Mouse (Mus musculus) liver, adult 2 months (tissue): ENCODE measurements at regions not wholly inside any gene's neighbourhood (a gene's known extent, or its start where the extent isn't known, plus 50 kb on each side); places are given as distances from the start of the nearest gene placed in this dataset.

Source experiments
- DNase-seq: peaks from one replicate; pipeline ENCODE4 v3.0.0-alpha.2; 2011; ENCODE audit warnings: low read depth, low spot score; ENCODE audit errors: extremely low read depth
- H3K27ac ChIP-seq: fragments of 200-500 bp; replicated peaks from 2 replicates; pipeline ENCODE4 v1.5.1; 2012; ENCODE audit warnings: low read depth, mild to moderate bottlenecking, control low read depth, inconsistent platforms, low read length; ENCODE audit not compliant: insufficient read depth
- H3K27me3 ChIP-seq: fragments of 200-500 bp; 2 replicates; pipeline ENCODE4 v1.6.1; 2012; ENCODE audit warnings: mild to moderate bottlenecking, moderate library complexity, low read length, inconsistent platforms; ENCODE audit not compliant: control insufficient read depth, insufficient read depth
- H3K36me3 ChIP-seq: fragments of 200-500 bp; 2 replicates; pipeline ENCODE4 v1.6.1; 2012; ENCODE audit warnings: low read length, inconsistent platforms; ENCODE audit not compliant: control insufficient read depth, insufficient read depth
- H3K4me1 ChIP-seq: fragments of 200-500 bp; 2 replicates; pipeline ENCODE4 v1.6.1; 2011; ENCODE audit warnings: low read length; ENCODE audit not compliant: control insufficient read depth, insufficient read depth
- H3K4me3 ChIP-seq: fragments of 200-500 bp; 2 replicates; pipeline ENCODE4 v1.5.1; 2011; ENCODE audit warnings: low read depth, mild to moderate bottlenecking, control low read depth, low read length, moderate library complexity; ENCODE audit not compliant: insufficient read depth
- H3K79me2 ChIP-seq: fragments of 200-500 bp; 2 replicates; pipeline ENCODE4 v1.6.1; 2012; ENCODE audit warnings: inconsistent platforms, mild to moderate bottlenecking, low read length, moderate library complexity; ENCODE audit not compliant: control insufficient read depth, insufficient read depth
- H3K9ac ChIP-seq: fragments of 200-500 bp; 2 replicates; pipeline ENCODE4 v1.6.1; 2012; ENCODE audit warnings: low read depth, mild to moderate bottlenecking, control low read depth, inconsistent platforms, low read length
- CTCF ChIP-seq: fragments of 200-500 bp; IDR thresholded peaks from 2 replicates; pipeline ENCODE4 v1.5.1; 2011; ENCODE audit warnings: low read depth, low read length, control low read depth
- POLR2A ChIP-seq: fragments of 200-500 bp; IDR thresholded peaks from 2 replicates; pipeline ENCODE4 v1.6.1; 2011; ENCODE audit warnings: low read length, control low read depth; ENCODE audit not compliant: insufficient read depth; ENCODE audit errors: extremely low read depth
- WGBS: fragments of 180-500 bp; shearing (Covaris S2); methylation state at CpG from one replicate; pipeline ENCODE4 v1.1.7; 2018; 5-methylcytosine and 5-hydroxymethylcytosine counted together

DNA sequence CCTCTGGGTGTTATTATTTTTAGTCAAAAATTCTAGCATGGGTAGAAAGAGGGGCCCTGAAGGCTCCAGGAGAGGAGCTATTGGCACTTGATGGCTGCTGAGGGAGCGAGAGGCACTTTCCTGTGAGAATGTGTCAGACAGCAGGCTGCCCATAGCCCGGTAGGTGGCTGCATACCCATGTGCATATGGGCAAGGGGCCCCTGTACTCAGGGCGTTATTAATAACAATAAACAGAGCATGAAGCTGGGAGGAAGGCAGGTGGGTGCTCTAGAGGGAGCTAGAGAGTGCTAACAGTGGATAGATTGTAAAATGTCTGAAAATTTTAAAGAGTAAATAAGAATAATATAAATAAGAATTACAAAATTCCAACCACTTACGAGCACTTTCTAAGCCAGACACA, 98.2 kb downstream of the Hhipl2 start:
- 64% methylated on average over 4 of the region's 4 CpGs for WGBS
- no peaks in the 10 kb centered on the region for H3K36me3 ChIP-seq
- no peak for TF ChIP-seq POLR2A
- no peak for TF ChIP-seq CTCF

DNA sequence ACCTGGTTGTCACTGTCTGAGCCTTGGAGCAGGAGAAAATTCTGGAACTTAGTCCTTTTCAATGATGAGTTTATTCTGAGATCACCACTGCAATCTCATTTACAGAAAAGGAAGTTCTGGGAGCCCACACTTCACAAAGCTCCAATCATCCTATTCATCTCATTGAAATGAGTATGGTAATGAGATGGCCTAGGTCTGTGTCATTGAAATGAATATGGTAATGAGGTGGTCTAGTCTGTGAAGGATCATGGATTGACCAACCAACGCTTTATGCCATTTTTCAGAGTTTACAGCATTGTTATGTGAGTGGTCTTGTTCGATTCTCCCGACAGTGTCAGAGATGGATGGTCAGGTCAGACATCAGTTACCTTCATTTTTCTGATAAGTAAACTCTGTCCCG, 99.2 kb downstream of the Hhipl2 start:
- WGBS: 84% methylated on average over 4 of the region's 4 CpGs

More for the DNA sequence above, 98.2 kb downstream of the Hhipl2 start:
- H3K4me1 ChIP-seq: no peaks in the 10 kb centered on the region
- no peak overlapping the region for H3K27ac ChIP-seq
- H3K4me3 ChIP-seq: no peak overlapping the region
- no peak for DNase-seq
- H3K9ac ChIP-seq: no peak overlapping the region
- H3K27me3 ChIP-seq: no peaks in the 10 kb centered on the region
- no peaks in the 10 kb centered on the region for H3K79me2 ChIP-seq

DNA sequence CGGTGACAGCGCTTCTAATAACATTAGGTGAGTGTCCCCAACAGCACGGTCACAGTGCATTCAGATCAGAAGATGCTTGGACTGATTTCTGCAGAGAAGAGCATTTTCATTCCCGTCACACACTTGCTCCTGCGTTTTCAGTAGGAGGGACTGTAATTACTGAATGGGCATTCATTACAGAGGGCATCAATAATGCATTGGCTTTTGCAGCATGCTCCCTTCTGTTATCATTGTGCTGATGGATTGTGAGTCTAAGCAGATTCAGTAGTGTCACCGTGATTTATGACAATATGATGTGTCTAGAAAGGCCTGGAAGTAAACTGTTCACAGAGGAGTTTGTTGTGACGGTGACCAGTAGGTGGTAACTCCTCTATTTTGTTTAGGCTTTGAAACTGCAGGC, 103.6 kb downstream of the Hhipl2 start:
- Histone ChIP-seq H3K27me3 (no peaks in the 10 kb centered on the region), H3K79me2 (no peaks in the 10 kb centered on the region), H3K4me1 (no peaks in the 10 kb centered on the region), H3K27ac (no peak overlapping the region), H3K9ac (no peak overlapping the region), H3K36me3 (no peaks in the 10 kb centered on the region), H3K4me3 (no peak overlapping the region)
- DNase-seq: no peak
- 83% methylated on average over 7 of the region's 7 CpGs for WGBS
- TF ChIP-seq POLR2A (no peak), CTCF (no peak)

More for the DNA sequence above, 99.2 kb downstream of the Hhipl2 start:
- TF ChIP-seq CTCF (no peak), POLR2A (no peak)
- no peak for DNase-seq
- H3K9ac ChIP-seq: no peak overlapping the region
- no peaks in the 10 kb centered on the region for H3K4me1 ChIP-seq
- H3K4me3 ChIP-seq: no peak overlapping the region
- no peak overlapping the region for H3K27ac ChIP-seq
- no peaks in the 10 kb centered on the region for H3K27me3 ChIP-seq
- H3K36me3 ChIP-seq: no peaks in the 10 kb centered on the region
- no peaks in the 10 kb centered on the region for H3K79me2 ChIP-seq

DNA sequence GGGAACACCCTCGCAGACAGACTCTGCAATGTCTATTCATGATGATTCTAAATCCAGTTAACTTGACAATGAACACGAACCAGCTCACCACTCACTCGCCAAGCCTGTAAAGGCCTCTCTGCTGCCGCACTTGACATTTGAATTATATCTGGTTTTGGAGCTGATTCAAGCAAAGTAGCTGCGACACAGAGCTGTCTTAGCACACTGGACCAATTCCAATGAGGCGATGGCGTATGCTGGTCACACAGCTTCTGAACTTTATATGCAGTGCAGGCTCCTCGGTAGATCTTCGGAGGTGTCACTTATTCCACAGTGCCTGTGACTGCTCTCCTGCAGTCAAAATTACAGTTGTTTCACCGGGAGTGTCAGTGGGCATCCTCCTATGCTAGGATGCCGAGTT, 115.4 kb downstream of the Hhipl2 start:
- 85% methylated on average over 11 of the region's 11 CpGs for WGBS
- Histone ChIP-seq H3K79me2 (no peaks in the 10 kb centered on the region), H3K4me1 (no peaks in the 10 kb centered on the region), H3K4me3 (no peak overlapping the region), H3K36me3 (no peaks in the 10 kb centered on the region), H3K27me3 (no peaks in the 10 kb centered on the region), H3K9ac (no peak overlapping the region), H3K27ac (no peak overlapping the region)
- no peak for DNase-seq
- TF ChIP-seq CTCF (no peak), POLR2A (no peak)

DNA sequence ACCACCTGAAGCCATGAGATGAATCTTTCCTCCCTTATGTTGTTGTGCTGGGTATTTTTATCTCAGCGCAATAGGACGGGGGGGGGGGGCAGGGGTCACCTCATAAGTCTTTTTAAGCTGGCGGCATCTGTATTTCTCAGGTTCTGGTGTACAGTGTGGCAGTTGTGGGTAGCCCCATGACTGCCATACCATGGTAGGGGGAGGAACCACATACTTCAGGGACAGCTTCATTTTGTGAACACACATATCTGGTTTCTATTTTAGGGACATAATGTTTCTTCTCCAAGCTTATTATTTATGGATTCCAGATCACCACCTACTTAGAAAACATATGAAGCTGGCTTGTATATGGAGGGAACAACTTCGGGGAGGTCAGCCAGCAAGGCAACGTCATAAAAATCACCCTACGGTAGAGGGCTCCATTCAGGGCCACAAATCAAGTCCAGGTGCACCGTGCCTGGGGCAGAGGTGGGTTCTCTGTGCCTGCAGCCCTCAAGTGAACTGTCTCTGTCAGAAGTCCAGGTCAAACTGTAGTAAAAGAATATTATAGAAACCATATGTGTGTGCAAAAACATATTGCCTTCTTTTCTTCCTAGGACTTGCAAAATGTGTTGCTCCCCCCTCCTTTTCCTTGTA, 130.9 kb downstream of the Hhipl2 start:
- Histone ChIP-seq H3K27ac (no peak overlapping the region), H3K4me3 (no peak overlapping the region), H3K4me1 (no peaks in the 10 kb centered on the region), H3K9ac (no peak overlapping the region), H3K27me3 (no peaks in the 10 kb centered on the region), H3K79me2 (no peaks in the 10 kb centered on the region), H3K36me3 (no peaks in the 10 kb centered on the region)
- 84% methylated on average over 7 of the region's 7 CpGs for WGBS
- DNase-seq: no peak
- TF ChIP-seq CTCF (no peak), POLR2A (no peak)

DNA sequence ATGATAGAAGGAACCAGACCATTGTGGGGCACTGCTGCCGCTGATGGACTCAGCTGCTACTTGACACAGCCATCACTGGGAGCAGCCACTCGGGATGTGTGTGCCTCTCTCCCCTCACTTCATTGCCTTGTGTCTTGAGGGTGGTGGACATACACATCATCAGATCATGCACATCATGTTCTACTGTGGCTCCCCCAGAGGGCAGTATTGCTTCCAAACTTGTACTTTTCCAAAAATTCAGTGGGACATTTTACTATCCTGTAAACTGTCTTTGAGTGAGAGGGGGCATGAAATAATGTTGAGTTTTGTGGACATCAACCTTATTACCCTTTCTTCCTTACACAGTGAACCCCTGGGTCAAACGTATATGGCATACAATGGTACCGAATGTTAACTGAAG, 134.6 kb downstream of the Hhipl2 start:
- Histone ChIP-seq H3K4me3 (no peak overlapping the region), H3K36me3 (no peaks in the 10 kb centered on the region), H3K79me2 (no peaks in the 10 kb centered on the region), H3K27ac (no peak overlapping the region), H3K4me1 (no peaks in the 10 kb centered on the region), H3K27me3 (no peaks in the 10 kb centered on the region), H3K9ac (no peak overlapping the region)
- whole genome bisulfite sequencing: 84% methylated on average over 4 of the region's 4 CpGs
- TF ChIP-seq POLR2A (no peak), CTCF (no peak)
- no peak for DNase-seq
